Mouse (Mus musculus) lung, postnatal 0 days (tissue): ENCODE measurements around the gene H2-DMa.

ENCODE experiments used
- CTCF ChIP-seq: IDR thresholded peaks from 2 replicates; pipeline ENCODE4 v1.5.1; 2016; ENCODE audit warnings: antibody characterized with exemption, mild to moderate bottlenecking
- EP300 ChIP-seq: IDR thresholded peaks from 2 replicates; pipeline ENCODE4 v1.6.1; 2016; ENCODE audit warnings: antibody characterized with exemption, mild to moderate bottlenecking, control low read depth

GRCm38 (mm10) chr17:34141448-34141847, 22.1 kb downstream of the H2-DMa start:
- TF ChIP-seq CTCF (no peak), EP300 (no peak)
